Mouse (Mus musculus) cortical plate, adult 2 months (tissue): Measurements from ENCODE around the gene Cldn3.
A peak's percentile ranks its signal among the peaks of the same experiment; 100 is the strongest.

Experiments
- CTCF ChIP-seq: fragments of 200-500 bp; IDR thresholded peaks from 2 replicates; pipeline ENCODE4 v1.5.1; 2011; ENCODE audit warnings: mild to moderate bottlenecking, control low read depth, low read length; ENCODE audit not compliant: insufficient read depth; ENCODE audit errors: extremely low read depth
- POLR2A ChIP-seq: fragments of 200-500 bp; IDR thresholded peaks from 2 replicates; pipeline ENCODE4 v1.6.1; 2011; ENCODE audit warnings: mild to moderate bottlenecking, low read length, control low read depth; ENCODE audit not compliant: insufficient read depth; ENCODE audit errors: extremely low read depth

DNA sequence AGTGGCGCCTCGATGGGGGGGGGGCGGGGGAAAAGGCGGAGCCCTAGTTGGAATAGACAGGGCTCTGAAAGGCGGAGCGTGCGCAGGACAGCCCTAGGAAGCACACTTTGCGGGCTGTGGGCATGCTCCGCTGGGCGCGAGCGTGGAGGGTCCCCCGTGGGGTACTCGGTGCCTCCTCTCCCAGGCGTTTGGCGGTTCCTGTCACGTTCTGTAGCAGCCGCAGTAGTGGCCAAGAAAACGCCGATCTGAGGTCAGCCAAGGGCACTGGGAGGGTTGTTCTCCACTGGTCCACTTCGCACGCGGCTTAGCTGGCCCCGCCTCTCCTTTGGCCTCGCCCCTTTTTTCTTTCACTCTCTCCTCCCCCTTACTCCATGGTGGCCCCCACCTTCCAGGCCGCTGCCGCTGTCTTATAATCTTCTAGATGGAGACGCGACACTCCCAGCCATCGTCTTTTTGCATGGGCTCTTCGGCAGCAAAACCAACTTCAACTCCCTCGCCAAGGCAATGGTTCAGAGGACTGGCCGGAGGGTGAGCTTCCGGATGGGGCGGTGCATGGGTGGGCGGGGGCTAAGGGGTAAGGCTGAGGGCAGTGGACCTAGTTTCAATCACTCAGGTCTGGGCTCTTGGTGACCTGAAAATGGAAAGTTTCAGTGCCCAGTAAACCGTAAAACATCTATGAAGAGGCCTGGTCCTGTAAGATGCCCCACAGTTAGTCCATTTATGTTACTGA, 23.7 kb downstream of the Cldn3 start:
- TF ChIP-seq POLR2A (peak; percentile 15; the same call in 1 of the 2 replicates), CTCF (no peak)
